Mouse (Mus musculus): Measurements from ENCODE around the gene Kcnmb4. TPM values are rescaled to one million over a fixed set of nuclear protein-coding genes. Genes with fewer than 3 reads are reported as not detected.

Gene Kcnmb4
- total RNA-seq, 2 experiments from 2014 or later = 3.0 to 4.5 TPM

DNA sequence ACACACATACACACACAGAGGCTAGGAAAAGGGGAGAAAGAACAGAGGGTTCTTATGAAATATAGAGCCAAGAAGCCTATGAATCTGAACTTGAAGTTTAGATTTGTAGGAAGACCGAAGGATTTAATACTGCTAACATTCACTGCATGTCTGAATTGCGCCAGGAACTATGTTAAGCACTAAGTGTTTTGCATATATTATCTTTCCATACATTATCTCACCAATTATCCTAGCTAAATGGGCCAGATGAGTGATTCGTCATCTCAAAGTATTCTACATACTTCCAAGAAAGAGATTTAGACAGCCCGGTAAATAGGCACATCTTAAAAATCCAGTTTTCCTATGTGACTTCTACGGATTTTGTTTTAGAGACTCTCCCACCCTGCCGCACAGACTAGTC is 68.7 kb downstream of the Kcnmb4 start:
- DNase-seq (ENCODE audit: low spot score in 2 of 2) = no peak

DNA sequence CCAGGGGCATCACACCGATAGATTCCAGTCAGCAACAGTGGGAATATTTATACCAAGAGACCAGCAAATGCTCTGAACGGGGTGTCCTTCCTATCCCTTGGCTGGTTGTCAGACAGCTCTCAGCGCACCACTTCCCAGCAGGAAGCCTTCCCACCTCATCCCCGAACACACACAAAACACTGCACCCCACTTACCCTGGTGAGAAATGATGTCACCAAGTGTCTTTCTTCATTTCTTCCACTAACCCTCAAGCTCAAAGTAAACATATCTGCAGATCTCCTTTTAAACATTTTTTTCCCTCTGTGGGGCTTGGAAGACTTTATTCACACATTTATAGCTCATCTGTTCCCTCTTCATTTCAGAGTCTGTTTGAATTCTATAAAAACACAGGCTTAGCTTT is 70.0 kb downstream of the Kcnmb4 start:
- no peak for DNase-seq (ENCODE audit: low spot score in 2 of 2)

DNA sequence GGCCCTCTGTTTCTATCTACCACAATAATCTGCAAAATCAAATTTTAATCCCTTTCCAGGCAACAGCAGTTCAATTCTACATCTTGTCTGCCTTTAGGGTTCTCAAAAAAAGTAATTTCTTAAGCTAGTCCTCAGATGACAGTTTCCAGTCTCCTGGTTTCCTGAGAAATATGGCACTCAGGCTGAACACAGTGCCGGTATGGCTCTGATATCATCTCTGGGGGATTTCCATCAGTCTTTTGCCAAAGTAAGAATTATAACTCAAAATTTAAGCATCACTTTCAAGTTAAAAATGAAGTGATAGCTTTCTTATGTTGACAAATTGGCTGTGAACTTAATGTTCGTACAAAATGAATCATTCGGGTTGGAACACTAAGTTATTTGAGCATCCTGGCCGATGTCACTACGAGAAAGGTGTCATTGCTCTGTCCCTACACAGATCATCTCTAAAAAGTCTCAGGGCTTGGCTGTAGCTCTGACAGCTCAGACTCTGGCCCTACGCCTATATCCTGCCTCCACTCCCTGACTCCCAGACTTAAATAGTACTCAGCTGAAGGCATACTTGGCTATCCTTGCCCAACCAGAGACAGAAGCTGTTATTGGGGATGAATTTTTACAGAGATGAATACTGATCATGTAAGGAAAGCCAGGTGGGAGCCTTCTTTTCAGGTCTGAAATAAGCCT is 70.8 kb downstream of the Kcnmb4 start:
- no peak for DNase-seq (ENCODE audit: low spot score in 2 of 2)

DNA sequence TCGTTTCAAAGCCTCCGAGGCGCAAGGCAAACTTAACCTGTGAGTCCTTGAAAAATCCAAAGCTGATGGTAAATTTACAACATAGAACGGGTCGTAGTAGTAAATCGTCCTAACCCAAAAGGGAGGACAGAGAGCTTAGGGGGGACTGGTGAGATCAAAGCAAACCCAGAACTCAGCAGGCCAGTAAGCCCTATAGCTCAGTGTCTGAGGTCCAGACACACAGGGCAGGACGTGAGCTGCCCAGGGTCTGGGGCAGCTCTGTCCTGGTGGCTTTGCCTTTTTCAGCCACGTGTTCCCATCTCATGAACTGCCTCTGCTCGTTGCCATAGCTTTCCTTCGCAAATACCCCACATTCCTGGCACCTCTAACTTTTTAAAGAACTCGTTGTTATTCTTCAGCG is 75.7 kb downstream of the Kcnmb4 start:
- DNase-seq (ENCODE audit: low spot score in 2 of 2) = no peak

GRCm38 (mm10) chr10:116397573-116397972 is 76.1 kb downstream of the Kcnmb4 start:
- no peak for DNase-seq (ENCODE audit: low spot score in 2 of 2)

DNA sequence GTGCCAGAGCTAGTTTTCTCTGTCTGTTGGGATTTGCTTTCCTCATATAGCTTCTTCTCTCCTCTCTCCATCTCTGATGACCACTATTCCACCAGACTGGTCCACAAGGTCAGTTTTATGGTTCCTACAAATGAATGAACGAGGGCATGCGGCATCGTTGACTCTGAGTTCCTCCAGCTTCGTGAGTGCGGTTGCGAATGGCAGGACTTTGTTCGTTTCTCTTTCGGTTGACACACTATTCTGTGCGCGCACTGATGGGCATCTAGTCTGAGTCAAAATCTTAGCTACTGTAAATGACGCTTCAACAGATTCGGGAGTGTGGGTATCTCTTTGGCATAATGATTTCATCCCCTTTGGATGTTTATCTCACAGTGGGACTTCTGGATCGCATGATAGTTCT is 76.7 kb downstream of the Kcnmb4 start:
- no peak for DNase-seq (ENCODE audit: low spot score in 2 of 2)

DNA sequence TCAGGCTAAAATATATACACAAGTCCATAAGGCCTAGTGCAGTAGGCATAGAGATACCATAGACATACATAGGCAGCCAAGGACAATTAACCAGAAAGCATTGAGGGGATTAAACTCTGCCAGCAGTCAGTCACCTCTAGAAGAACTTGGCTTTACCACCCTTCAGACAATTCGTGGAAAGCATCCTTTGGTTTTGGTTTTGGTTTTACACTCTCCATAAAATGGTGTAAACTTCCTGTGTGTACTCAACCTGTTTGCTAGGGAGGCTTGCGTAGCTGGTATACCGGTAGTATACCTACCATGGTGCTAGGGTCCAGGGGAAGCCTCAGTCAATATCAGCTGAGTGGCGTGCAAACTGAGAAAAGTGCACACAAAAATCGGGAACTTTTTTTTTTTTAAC is 77.4 kb downstream of the Kcnmb4 start:
- no peak for DNase-seq (ENCODE audit: low spot score in 2 of 2)

DNA sequence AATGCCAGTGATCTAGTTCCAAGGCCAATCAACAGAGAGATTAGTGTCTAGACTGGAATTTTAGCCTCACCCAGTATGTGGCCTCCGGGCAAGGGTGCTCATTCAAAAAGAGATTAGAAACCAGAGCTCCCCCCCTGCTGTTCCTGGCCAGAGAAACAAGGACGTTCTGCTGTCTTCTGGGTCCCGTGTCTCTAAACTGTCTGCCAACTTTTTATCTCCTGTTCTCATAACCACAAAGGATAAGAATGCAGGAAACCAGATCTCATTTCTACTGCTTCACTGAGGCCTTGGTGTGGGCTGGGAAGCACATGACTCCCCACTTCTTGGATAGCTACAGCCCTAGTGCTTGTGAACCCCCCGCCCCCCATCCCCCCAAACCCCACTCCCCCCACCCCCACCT is 79.1 kb downstream of the Kcnmb4 start:
- no peak for DNase-seq (ENCODE audit: low spot score in 2 of 2)

DNA sequence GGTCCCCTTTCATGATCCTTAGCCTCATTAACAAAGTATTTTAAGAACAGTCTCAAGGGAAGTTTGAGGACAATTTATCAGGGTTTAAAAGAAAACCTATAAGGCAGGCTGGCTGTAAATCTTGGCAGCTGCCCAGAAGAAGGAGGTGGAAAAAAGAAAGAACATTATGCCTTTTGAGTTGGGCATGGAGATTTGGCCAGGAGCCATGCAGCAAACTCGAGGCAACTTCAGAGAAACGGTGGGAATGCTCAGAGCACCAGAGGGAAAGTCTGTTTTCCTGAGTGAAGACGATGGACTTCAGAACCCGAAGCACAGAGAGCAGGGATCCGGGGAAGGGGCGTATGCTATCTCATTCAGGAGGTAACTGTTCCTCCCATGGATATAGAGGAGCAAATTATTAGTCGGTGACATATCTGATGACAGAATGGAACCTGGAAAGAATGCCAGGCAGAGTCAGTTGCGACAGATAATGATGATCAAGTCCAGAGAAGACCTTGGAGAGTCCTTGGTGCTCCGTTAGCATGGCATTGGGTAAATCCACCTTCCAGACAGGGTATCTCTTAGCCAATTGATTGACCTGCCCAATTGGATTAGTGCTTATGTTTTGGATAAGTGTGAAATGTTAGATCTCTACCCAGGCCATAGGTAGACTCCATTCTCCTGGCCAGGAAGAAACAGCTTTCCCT is 79.7 kb downstream of the Kcnmb4 start:
- no peak for DNase-seq (ENCODE audit: low spot score in 2 of 2)

- no peak for DNase-seq (ENCODE audit: low spot score in 2 of 2)
These were observed 84.8 kb downstream of the Kcnmb4 start for GRCm38 (mm10) chr10:116388840-116389239.

DNA sequence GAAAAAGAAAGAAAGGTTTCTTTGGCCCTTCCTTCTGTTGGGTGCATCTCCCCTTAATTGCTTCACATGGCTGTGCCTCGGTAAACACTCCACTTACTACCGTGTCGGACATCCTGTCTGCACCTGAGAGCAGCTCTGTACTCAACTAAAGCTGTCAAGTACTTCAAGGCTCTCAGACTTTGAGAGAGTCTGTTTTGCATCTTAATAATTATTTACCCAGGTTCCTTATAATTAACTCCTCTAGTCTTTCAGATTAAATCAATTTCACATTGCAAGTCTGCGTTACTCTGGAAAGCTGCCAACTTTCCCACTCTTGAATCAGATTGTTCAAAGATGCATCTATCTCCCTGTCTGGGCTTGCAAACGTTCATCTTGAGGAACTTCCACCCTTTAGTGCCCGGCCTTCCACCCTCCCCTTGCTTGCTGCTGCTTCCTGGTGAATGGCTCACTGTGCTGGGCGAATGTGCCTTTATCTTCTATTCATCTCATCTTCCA is 87.2 kb downstream of the Kcnmb4 start:
- DNase-seq (ENCODE audit: low spot score in 2 of 2) = no peak

DNA sequence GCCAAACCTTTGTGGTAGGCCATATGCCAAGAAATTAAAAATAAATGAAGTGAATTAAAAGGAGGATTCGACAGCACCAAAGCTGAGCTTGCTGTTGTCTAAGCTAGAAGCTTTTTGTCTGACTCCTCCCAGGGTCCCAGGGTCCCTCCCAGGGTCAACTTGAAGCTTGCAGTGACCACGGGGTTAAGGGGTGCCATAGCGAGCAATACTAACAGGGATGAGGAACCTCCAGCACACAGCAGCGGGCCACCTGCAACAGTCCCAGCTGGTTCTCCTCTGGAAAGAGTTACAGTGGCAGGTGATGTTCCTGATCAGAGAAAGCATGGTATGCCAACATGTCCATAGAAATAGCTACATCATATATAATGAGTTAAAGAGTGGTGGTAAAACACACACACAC is 89.3 kb downstream of the Kcnmb4 start:
- DNase-seq (ENCODE audit: low spot score in 2 of 2) = no peak

DNA sequence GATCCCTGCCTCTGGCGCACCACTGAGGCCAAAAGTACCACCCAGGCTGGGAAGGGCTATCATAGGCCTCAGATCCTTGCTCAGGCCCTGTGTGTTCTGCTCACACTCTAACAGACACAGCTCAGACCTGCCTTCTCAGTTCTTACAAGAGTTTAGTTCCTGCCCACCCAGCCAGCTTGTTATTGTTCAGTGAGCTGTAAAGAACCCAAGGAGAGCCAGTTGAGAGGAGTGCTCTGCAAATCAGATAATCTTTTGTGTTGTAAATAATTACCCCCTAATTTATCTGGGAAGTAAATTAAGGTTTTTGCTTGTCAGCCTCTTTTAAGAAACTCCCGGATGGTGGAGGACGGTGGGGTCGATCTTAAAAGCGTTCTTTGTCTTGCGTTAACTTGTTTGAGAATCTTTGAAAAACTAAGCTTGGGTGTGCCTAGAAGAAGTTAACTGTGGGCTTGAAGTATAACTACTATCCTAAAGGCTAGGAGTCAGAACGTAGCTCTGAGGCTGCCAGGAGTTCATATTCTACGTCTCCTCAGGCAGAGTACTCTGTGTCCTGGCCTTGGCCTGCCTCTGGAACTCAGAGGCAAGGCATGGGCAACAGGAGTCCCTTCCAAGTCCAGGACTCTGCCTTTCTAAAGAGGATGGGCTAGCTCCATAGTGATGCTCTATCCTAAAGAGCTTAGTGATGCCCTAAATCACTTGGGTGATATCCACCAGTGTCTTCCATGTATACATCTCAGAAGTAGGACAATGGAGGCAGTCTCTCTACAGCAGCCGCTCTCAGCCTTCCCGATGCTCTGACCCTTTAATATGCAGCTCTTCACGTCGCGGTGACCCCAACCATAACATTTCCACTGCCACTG is 90.6 kb downstream of the Kcnmb4 start:
- DNase-seq (ENCODE audit: low spot score in 2 of 2) = no peak

GRCm38 (mm10) chr10:116376853-116377252 is 96.8 kb downstream of the Kcnmb4 start:
- DNase-seq (ENCODE audit: low spot score in 2 of 2) = no peak

- DNase-seq (ENCODE audit: low spot score in 2 of 2) = no peak
These were observed 99.6 kb downstream of the Kcnmb4 start for GRCm38 (mm10) chr10:116374111-116374510.

GRCm38 (mm10) chr10:116370991-116371725 is 102.5 kb downstream of the Kcnmb4 start:
- no peak for DNase-seq (ENCODE audit: low spot score in 2 of 2)

Other genes starting within 250 kb of the Kcnmb4 start
- gene Ptprb, start 198.4 kb downstream of the Kcnmb4 start, total RNA-seq (2021) = 10 to 100 TPM; 30.6 to 33.2 TPM
- gene Cnot2, start 107.6 kb upstream of the Kcnmb4 start, total RNA-seq (2021) = 10 to 100 TPM; 64.4 to 70.6 TPM

Measured in gastrocnemius, postnatal 4 days (tissue).